Mouse (Mus musculus): Measurements from ENCODE around the gene Gm38392. TPM values are rescaled to one million over a fixed set of nuclear protein-coding genes. Genes with fewer than 3 reads are reported as not detected.

The Gm38392 gene
- polyA plus RNA-seq, 1 experiment from 2014 or later, result 0.23 TPM

DNA sequence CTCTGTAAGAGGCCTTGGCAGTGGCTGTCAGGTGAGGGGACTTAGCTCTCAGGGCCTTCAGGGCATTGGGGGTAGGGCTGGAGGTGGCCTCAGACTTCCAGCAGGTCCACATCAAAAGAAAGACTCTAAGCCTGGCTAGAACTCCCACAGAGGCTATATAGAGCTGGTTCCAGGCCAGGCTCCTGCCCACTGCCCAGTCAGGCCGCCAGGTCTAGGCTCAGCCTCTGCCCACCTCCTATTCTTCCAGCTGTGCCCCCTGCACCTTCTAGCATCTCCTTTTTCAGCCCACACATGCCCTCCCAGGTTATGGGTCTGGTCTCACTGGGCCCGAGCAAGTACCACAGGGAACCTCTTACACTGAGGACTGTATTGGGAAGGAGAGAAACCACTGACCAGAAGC lies 62.1 kb downstream of the Gm38392 start:
- H3K4me3 ChIP-seq (ENCODE audit: low read length), result no peak overlapping the region
- H3K9me3 ChIP-seq (ENCODE audit: control insufficient read depth, low read length), result no peaks in the 10 kb centered on the region
- H3K27ac ChIP-seq (ENCODE audit: low read length), result no peak overlapping the region
- 49% methylated on average over 2 of the region's 2 CpGs for WGBS
- no peak overlapping the region for H3K9ac ChIP-seq (ENCODE audit: low read length)
- H3K4me1 ChIP-seq (replicated peaks; ENCODE audit: control insufficient read depth, insufficient read depth, low read length), result no peaks in the 10 kb centered on the region
- H3K36me3 ChIP-seq (ENCODE audit: control insufficient read depth, insufficient read depth, low read length), result no peaks in the 10 kb centered on the region
- H3K4me2 ChIP-seq (ENCODE audit: low read depth, low read length), result no peak overlapping the region
- peaks cover 13% of the 10 kb centered on the region for H3K27me3 ChIP-seq (ENCODE audit: control insufficient read depth, insufficient read depth, low read depth, low read length)
- no peak for ATAC-seq (ENCODE audit: low read depth)

DNA sequence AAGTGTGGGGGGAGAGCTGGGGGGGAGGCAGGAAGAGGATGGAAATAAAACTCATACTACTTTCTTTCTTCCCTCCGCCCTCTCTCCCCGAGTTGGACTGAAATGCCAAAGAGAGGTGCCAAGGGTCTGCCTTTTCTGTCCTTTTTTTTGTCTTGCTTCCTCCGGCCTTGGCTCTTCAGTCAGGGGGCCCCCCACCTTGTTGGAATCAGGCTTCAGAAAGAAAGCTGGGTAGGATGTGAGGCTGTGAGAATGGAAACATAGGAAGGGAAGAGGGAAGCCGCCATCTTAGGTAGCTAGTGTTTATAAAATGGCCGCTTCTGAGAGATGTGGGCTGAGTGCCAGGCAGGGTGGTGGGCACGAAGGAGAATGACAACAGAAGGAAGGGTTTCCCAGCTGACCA lies 64.6 kb downstream of the Gm38392 start:
- WGBS, result 81% methylated on average over 6 of the region's 6 CpGs
- Histone ChIP-seq H3K9ac (ENCODE audit: low read length) (no peak overlapping the region), H3K27me3 (ENCODE audit: control insufficient read depth, insufficient read depth, low read depth, low read length) (peaks cover 33% of the 10 kb centered on the region)

DNA sequence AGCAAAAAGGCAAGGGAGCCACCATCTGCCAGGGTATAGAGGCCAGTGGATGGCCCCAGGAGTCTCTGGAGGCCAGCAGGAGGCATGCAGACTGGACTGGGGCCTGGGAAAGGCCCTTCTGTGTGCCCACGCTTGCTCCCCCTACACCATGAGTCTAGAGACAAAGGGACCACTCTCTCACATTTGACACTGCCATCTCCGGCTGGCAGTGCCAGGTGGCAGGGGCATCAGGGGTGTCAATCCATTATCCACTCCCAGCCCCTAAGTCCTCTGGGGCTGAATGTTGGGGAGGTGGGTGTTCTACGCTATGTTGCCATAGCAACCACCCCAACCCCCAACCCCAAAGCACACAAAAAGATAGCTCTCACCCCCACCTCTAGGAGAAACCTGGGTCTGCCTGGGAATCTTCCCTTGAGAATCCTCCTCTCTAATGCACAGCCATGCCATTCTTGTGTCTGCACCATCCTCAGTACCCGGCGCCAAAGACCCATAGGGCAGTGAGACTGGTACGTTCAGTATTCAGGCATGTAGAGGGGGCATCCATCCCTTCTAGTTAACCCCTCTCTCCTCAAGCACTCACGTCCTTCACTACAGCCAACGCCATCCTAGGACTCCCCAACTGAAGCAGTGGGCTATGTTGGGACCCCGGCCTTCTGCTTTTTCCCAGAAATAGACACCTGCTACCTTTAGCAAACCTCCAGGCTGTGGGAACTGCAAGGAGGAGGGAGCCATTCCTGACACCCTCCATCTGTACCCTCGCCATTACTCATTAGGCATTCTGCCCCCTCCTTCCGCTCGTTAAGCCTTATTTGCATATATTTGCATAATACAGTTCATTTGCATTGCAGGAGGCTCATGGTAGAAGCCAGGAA lies 65.3 kb downstream of the Gm38392 start:
- H3K4me3 ChIP-seq (ENCODE audit: low read length), result no peak overlapping the region
- no peaks in the 10 kb centered on the region for H3K9me3 ChIP-seq (ENCODE audit: control insufficient read depth, low read length)
- H3K36me3 ChIP-seq (ENCODE audit: control insufficient read depth, insufficient read depth, low read length), result no peaks in the 10 kb centered on the region
- WGBS, result 57% methylated on average over 12 of the region's 12 CpGs
- no peak for ATAC-seq (ENCODE audit: low read depth)
- no peak overlapping the region for H3K9ac ChIP-seq (ENCODE audit: low read length)
- H3K4me1 ChIP-seq (replicated peaks; ENCODE audit: control insufficient read depth, insufficient read depth, low read length), result no peaks in the 10 kb centered on the region
- no peak overlapping the region for H3K4me2 ChIP-seq (ENCODE audit: low read depth, low read length)
- H3K27ac ChIP-seq (ENCODE audit: low read length), result no peak overlapping the region
- peaks cover 40% of the 10 kb centered on the region for H3K27me3 ChIP-seq (ENCODE audit: control insufficient read depth, insufficient read depth, low read depth, low read length)

More for the DNA sequence above, 64.6 kb downstream of the Gm38392 start:
- ATAC-seq (ENCODE audit: low read depth), result no peak
- no peaks in the 10 kb centered on the region for H3K9me3 ChIP-seq (ENCODE audit: control insufficient read depth, low read length)
- no peaks in the 10 kb centered on the region for H3K36me3 ChIP-seq (ENCODE audit: control insufficient read depth, insufficient read depth, low read length)
- H3K4me1 ChIP-seq (replicated peaks; ENCODE audit: control insufficient read depth, insufficient read depth, low read length), result no peaks in the 10 kb centered on the region
- H3K4me2 ChIP-seq (ENCODE audit: low read depth, low read length), result no peak overlapping the region
- no peak overlapping the region for H3K27ac ChIP-seq (ENCODE audit: low read length)
- H3K4me3 ChIP-seq (ENCODE audit: low read length), result no peak overlapping the region

DNA sequence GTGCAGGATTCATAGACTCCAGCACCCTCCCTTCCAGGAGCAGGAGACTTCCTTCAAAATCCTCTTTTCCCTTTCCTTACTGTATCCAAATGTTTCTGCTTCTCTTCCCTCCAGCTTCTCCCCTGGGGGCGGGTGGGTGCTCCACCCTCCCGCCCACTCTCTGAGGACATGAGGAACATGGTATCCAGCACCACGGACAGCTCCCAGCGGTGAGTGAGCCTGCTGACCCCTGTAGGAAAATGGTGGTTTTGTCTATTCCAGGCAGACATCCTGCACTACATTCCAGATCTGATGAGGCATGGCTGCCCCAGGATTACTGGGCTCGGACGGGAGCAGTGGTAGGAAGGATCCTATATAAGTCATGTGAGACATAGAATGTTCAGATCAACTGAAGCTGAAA lies 66.2 kb downstream of the Gm38392 start:
- H3K9me3 ChIP-seq (ENCODE audit: control insufficient read depth, low read length), result no peaks in the 10 kb centered on the region
- ATAC-seq (ENCODE audit: low read depth), result peak; percentile 71
- 2% methylated on average over 6 of the region's 6 CpGs for WGBS
- no peaks in the 10 kb centered on the region for H3K36me3 ChIP-seq (ENCODE audit: control insufficient read depth, insufficient read depth, low read length)
- H3K27me3 ChIP-seq (ENCODE audit: control insufficient read depth, insufficient read depth, low read depth, low read length), result peaks cover 49% of the 10 kb centered on the region
- H3K4me3 ChIP-seq (ENCODE audit: low read length), result no peak overlapping the region
- H3K4me1 ChIP-seq (replicated peaks; ENCODE audit: control insufficient read depth, insufficient read depth, low read length), result 0 out of 2 replicates have a peak, but pooled peaks cover under 1% of the 10 kb centered on the region
- no peak overlapping the region for H3K9ac ChIP-seq (ENCODE audit: low read length)
- no peak overlapping the region for H3K4me2 ChIP-seq (ENCODE audit: low read depth, low read length)
- H3K27ac ChIP-seq (ENCODE audit: low read length), result no peak overlapping the region

DNA sequence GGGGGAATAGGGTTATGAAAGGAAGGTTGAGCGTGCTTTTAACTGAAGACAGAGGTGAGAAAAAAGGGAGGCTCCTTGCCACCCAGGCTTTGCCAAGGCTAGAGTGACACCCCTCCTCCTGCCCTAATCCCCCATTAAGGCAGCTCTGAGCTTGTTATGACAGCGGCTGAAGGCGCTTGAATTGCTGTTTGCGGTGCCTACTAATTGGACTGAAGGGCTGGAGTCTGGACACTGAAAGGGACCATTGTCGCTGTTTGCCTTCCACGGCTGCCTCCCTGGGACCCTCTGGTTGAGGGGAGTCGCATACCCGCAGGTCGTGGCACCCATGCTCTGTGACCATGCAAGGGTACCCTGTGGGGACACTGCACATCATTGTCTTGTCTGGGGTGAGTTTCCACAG lies 67.1 kb downstream of the Gm38392 start:
- Histone ChIP-seq H3K4me3 (ENCODE audit: low read length) (no peak overlapping the region), H3K4me1 (replicated peaks; ENCODE audit: control insufficient read depth, insufficient read depth, low read length) (peaks cover 7% of the 10 kb centered on the region), H3K27me3 (ENCODE audit: control insufficient read depth, insufficient read depth, low read depth, low read length) (peaks cover 58% of the 10 kb centered on the region), H3K9ac (ENCODE audit: low read length) (no peak overlapping the region), H3K9me3 (ENCODE audit: control insufficient read depth, low read length) (no peaks in the 10 kb centered on the region), H3K4me2 (ENCODE audit: low read depth, low read length) (no peak overlapping the region), H3K27ac (ENCODE audit: low read length) (no peak overlapping the region), H3K36me3 (ENCODE audit: control insufficient read depth, insufficient read depth, low read length) (no peaks in the 10 kb centered on the region)
- ATAC-seq (ENCODE audit: low read depth), result no peak
- 14% methylated on average over 9 of the region's 9 CpGs for WGBS

DNA sequence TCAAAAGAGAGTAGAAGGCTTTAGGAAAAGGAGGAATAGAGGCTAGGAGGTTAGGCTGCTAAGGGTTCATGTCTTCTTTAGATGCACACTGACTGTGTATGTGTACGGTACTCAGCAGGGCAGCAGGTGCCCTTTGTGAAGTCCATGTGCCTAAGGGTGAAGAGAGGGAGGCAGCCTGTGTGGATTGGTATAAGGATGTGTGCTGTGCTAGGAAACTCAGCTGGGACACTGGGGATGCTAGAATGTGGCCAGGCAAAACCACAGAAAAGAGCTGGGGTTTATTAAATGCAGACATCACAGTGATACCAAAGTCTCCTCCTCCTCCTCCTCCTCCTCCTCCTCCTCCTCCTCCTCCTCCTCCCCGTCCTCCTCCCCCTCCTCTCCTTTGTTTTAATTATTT lies 69.3 kb downstream of the Gm38392 start:
- Histone ChIP-seq H3K4me3 (ENCODE audit: low read length) (no peak overlapping the region), H3K27me3 (ENCODE audit: control insufficient read depth, insufficient read depth, low read depth, low read length) (peaks cover 80% of the 10 kb centered on the region), H3K36me3 (ENCODE audit: control insufficient read depth, insufficient read depth, low read length) (no peaks in the 10 kb centered on the region), H3K9me3 (ENCODE audit: control insufficient read depth, low read length) (no peaks in the 10 kb centered on the region), H3K9ac (ENCODE audit: low read length) (no peak overlapping the region), H3K27ac (ENCODE audit: low read length) (no peak overlapping the region), H3K4me2 (ENCODE audit: low read depth, low read length) (no peak overlapping the region), H3K4me1 (replicated peaks; ENCODE audit: control insufficient read depth, insufficient read depth, low read length) (peaks cover 7% of the 10 kb centered on the region)
- WGBS, result 64% methylated on average over 1 of the region's 2 CpGs
- no peak for ATAC-seq (ENCODE audit: low read depth)

DNA sequence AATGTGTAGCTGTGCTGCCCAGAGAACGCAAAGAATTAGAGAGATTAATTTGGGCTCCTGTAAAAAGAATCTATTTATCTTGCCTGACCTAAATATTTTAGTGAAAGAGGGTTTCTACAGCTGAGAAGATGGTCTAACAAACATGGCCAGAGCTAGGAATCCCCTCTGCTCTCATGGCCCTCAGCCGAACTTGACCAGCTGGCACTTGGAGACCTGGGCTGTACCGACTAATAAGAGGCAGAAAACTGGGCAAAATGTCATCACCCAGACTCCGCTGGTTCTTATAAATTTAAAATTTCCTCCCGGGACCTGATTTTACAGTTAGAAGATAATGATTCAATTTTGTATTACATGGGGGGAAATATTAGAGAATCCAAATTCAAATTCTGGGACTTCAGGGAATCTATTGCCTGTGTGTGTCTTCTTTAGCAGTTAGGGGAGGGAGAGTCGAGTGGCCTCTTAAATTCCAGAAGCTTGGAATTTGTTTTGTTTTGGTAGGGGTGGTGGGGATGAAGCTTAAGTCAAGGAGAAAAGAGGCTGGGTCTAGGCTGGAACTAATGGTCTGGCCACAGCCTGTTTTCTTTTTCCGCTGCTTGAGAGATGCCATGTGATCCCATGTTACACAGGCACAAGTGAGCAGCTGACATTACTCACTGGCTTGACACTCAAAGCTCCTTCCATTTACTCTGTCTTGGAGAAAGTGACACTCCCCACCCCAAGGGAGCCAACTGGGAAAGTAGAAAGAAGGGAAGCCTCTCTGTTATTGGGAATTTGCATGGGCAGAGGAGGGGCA lies 70.3 kb downstream of the Gm38392 start:
- WGBS, result 10% methylated on average over 7 of the region's 7 CpGs
- peaks cover 7% of the 10 kb centered on the region for H3K4me1 ChIP-seq (replicated peaks; ENCODE audit: control insufficient read depth, insufficient read depth, low read length)
- no peak overlapping the region for H3K4me3 ChIP-seq (ENCODE audit: low read length)
- H3K27ac ChIP-seq (ENCODE audit: low read length), result no peak overlapping the region
- H3K27me3 ChIP-seq (ENCODE audit: control insufficient read depth, insufficient read depth, low read depth, low read length), result peaks cover 89% of the 10 kb centered on the region
- H3K36me3 ChIP-seq (ENCODE audit: control insufficient read depth, insufficient read depth, low read length), result no peaks in the 10 kb centered on the region
- H3K4me2 ChIP-seq (ENCODE audit: low read depth, low read length), result no peak overlapping the region
- no peaks in the 10 kb centered on the region for H3K9me3 ChIP-seq (ENCODE audit: control insufficient read depth, low read length)
- no peak for ATAC-seq (ENCODE audit: low read depth)
- no peak overlapping the region for H3K9ac ChIP-seq (ENCODE audit: low read length)

DNA sequence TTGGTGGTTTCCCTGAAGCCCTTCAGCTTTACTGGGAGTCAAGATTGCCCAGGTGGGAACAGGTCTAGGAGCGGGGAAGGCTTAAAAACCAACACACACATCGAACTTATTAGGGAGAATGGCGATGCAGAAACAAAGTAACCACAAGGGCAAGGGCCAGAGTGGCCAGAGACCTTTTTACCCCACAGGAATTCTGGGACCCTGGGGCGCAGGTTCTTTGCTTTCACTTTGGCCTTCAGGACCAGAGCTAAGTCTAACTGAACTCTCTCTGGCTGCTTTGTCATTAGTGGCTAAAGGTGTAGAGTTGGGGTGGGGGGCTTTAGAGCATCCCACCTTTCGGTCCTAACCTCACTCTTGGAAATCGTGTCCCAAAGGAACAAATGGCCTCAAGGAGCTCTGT lies 70.9 kb downstream of the Gm38392 start:
- Histone ChIP-seq H3K9ac (ENCODE audit: low read length) (no peak overlapping the region), H3K4me2 (ENCODE audit: low read depth, low read length) (no peak overlapping the region), H3K9me3 (ENCODE audit: control insufficient read depth, low read length) (no peaks in the 10 kb centered on the region), H3K27me3 (ENCODE audit: control insufficient read depth, insufficient read depth, low read depth, low read length) (peaks cover 89% of the 10 kb centered on the region), H3K27ac (ENCODE audit: low read length) (no peak overlapping the region), H3K36me3 (ENCODE audit: control insufficient read depth, insufficient read depth, low read length) (no peaks in the 10 kb centered on the region), H3K4me3 (ENCODE audit: low read length) (no peak overlapping the region), H3K4me1 (replicated peaks; ENCODE audit: control insufficient read depth, insufficient read depth, low read length) (peaks cover 7% of the 10 kb centered on the region)
- 6% methylated on average over 6 of the region's 6 CpGs for WGBS
- no peak for ATAC-seq (ENCODE audit: low read depth)

DNA sequence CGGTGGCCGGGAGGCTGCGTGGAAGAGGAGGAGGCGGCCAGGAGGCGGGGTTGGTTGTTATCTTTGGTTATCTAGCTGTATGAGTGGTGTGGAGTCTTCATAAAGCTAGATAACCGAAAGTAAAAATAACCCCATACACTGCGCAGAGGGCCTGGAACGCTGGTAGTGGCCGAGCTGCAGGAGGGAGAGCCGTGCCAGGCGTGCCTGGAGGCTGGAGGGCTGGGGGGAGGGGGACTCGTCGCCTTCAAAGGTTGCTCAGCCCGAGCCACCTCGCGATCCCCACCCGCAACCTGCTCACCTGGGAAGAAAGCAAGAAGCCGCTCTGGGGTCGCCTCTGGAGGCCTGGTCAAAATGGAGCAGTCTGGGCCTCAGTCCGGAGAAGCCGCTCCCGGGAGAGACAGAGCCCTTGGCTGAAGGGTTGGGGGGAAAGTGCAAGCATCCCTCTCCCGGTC lies 71.4 kb downstream of the Gm38392 start:
- Histone ChIP-seq H3K4me2 (ENCODE audit: low read depth, low read length) (peak overlapping the region; percentile 38), H3K9me3 (ENCODE audit: control insufficient read depth, low read length) (no peaks in the 10 kb centered on the region), H3K27ac (ENCODE audit: low read length) (no peak overlapping the region), H3K27me3 (ENCODE audit: control insufficient read depth, insufficient read depth, low read depth, low read length) (peaks cover 92% of the 10 kb centered on the region), H3K4me1 (replicated peaks; ENCODE audit: control insufficient read depth, insufficient read depth, low read length) (peaks cover 7% of the 10 kb centered on the region), H3K36me3 (ENCODE audit: control insufficient read depth, insufficient read depth, low read length) (no peaks in the 10 kb centered on the region), H3K4me3 (ENCODE audit: low read length) (peak overlapping the region; percentile 34), H3K9ac (ENCODE audit: low read length) (no peak overlapping the region)
- WGBS, result under 1% methylated on average over 22 of the region's 23 CpGs
- ATAC-seq (ENCODE audit: low read depth), result no peak

Data from lung, embryonic 16.5 days (tissue).